ENCODE assay signal across 8 mouse cellular contexts in genomic region chr3:79531581-79532271, GRCm38 (mm10). TPM values are rescaled to one million over a fixed set of nuclear protein-coding genes. Genes with fewer than 3 reads are reported as not detected.
DNase-seq lines count a peak whose midpoint lies in the region; ATAC-seq and TF ChIP-seq lines count a peak whose summit lies in the region.

No protein-coding gene starts in this region.

- dilution Hi-C loops in CH12.LX (cut with MboI; ENCODE audit: extremely low pct_ligation_motif_present, extremely low pct_unique_long_range_greater_than_20kb, low sequenced_read_pairs), result no loop called here

- peaks cover 0 to 14% of the 10 kb centered on the region in 2 experiments; a peak in 2 of 4 replicates for H3K4me1 ChIP-seq in CH12.LX (ENCODE audit: control insufficient read depth in 1 of 2, insufficient read depth in 2 of 2)
- peaks cover 48% of the 10 kb centered on the region for H3K4me1 ChIP-seq in heart, embryonic 12.5 days (replicated peaks)
- H3K4me1 ChIP-seq in midbrain, embryonic 13.5 days (replicated peaks), result no peaks in the 10 kb centered on the region; the same call in 1 of the 2 replicates

- TF ChIP-seq EP300 in CH12.LX (IDR thresholded peaks at IDR 0.05; ENCODE audit: low read length), result no peak

- in situ Hi-C loops in CH12.LX (cut with MboI; ENCODE audit: low pct_ligation_motif_present, low pct_unique_long_range_greater_than_20kb, low sequenced_read_pairs), result no loop called here

- H3K27ac ChIP-seq in CH12.LX (ENCODE audit: insufficient read depth, low read depth), result no peak overlapping the region
- peak overlapping the region; percentile 78 for H3K27ac ChIP-seq in heart, embryonic 12.5 days (ENCODE audit: poor library complexity, severe bottlenecking)
- no peak overlapping the region for H3K27ac ChIP-seq in midbrain, embryonic 13.5 days

- no peak for TF ChIP-seq POLR2A in CH12.LX (IDR thresholded peaks at IDR 0.05; ENCODE audit: low read depth, low read length)

- no peaks in the 10 kb centered on the region for H3K36me3 ChIP-seq in CH12.LX (replicated peaks in 1 of 2; ENCODE audit: control insufficient read depth in 1 of 2, insufficient read depth in 1 of 2, low read length in 1 of 2)
- H3K36me3 ChIP-seq in heart, embryonic 12.5 days, result no peaks in the 10 kb centered on the region
- H3K36me3 ChIP-seq in midbrain, embryonic 13.5 days, result no peaks in the 10 kb centered on the region

- WGBS in heart, embryonic 12.5 days, result 27% methylated on average over 9 of the region's 9 CpGs
- 86% methylated on average over 9 of the region's 9 CpGs for WGBS in midbrain, embryonic 13.5 days

- H3K9ac ChIP-seq in CH12.LX (ENCODE audit: insufficient read depth, low read depth), result no peak overlapping the region
- H3K9ac ChIP-seq in heart, embryonic 12.5 days, result 0 out of 2 replicates have a peak overlapping the region, but pooled peaks have one; percentile 3
- no peak overlapping the region for H3K9ac ChIP-seq in midbrain, embryonic 13.5 days (replicated peaks)

- H3K27me3 ChIP-seq in CH12.LX (replicated peaks), result peaks cover 12% of the 10 kb centered on the region
- no peaks in the 10 kb centered on the region for H3K27me3 ChIP-seq in heart, embryonic 12.5 days (replicated peaks)
- H3K27me3 ChIP-seq in midbrain, embryonic 13.5 days, result no peaks in the 10 kb centered on the region

- TF ChIP-seq CTCF in CH12.LX (conservative IDR thresholded peaks at IDR 0.05 in 1 of 2, IDR thresholded peaks at IDR 0.05 in 1 of 2; ENCODE audit: low read depth in 2 of 2, low read length in 2 of 2), result no peak

- no peak; the same call in 1 of the 2 replicates for TF ChIP-seq RAD21 in CH12.LX (IDR thresholded peaks at IDR 0.05; ENCODE audit: low read depth, low read length)

- peak; percentile 77 for ATAC-seq in heart, embryonic 12.5 days (ENCODE audit: insufficient number of reproducible peaks, low FRiP score)
- ATAC-seq in megakaryocyte, adult 5-6 weeks (ENCODE audit: poor library complexity, severe bottlenecking), result peak; percentile 88
- no peak for ATAC-seq in midbrain, embryonic 13.5 days

- no peak overlapping the region for H3K4me2 ChIP-seq in CH12.LX (ENCODE audit: insufficient read depth, low read depth, poor library complexity, severe bottlenecking)
- peak overlapping the region; percentile 53 for H3K4me2 ChIP-seq in heart, embryonic 12.5 days
- no peak overlapping the region for H3K4me2 ChIP-seq in midbrain, embryonic 13.5 days (replicated peaks)

- H3K79me2 ChIP-seq in CH12.LX (replicated peaks; ENCODE audit: control insufficient read depth, extremely low read depth, insufficient read depth, poor library complexity, severe bottlenecking), result no peaks in the 10 kb centered on the region

- peak; percentile 80 for DNase-seq in CH12.LX (ENCODE audit: extremely low read depth)
- peak; percentile 84 for DNase-seq in ZHBTc4 (ENCODE audit: low read depth, low spot score)
- peak; percentile 41 for DNase-seq in layer of hippocampus, adult 9-10 months (ENCODE audit: low spot score)
- DNase-seq in gastrocnemius, postnatal 4 days (ENCODE audit: low spot score in 2 of 2), result no peak
- DNase-seq in ovary, postnatal 14 days (ENCODE audit: low spot score), result no peak

- no peaks in the 10 kb centered on the region for H3K9me3 ChIP-seq in CH12.LX (replicated peaks; ENCODE audit: low read length)
- no peaks in the 10 kb centered on the region for H3K9me3 ChIP-seq in heart, embryonic 12.5 days (replicated peaks)
- no peaks in the 10 kb centered on the region for H3K9me3 ChIP-seq in midbrain, embryonic 13.5 days

- no peak overlapping the region for H3K4me3 ChIP-seq in CH12.LX (replicated peaks in 1 of 3; ENCODE audit: low read depth in 2 of 3, low read length in 2 of 3, poor library complexity in 1 of 3)
- H3K4me3 ChIP-seq in heart, embryonic 12.5 days, result no peak overlapping the region; the same call in 1 of the 2 replicates
- no peak overlapping the region for H3K4me3 ChIP-seq in midbrain, embryonic 13.5 days (replicated peaks)

TF ChIP-seq in CH12.LX, 34 proteins besides CTCF, POLR2A, EP300 and RAD21:
- TF ChIP-seq ZNF384 (IDR thresholded peaks at IDR 0.05; ENCODE audit: low read depth, low read length) (no peak), ZKSCAN1 (IDR thresholded peaks at IDR 0.05; ENCODE audit: borderline replicate concordance, low read depth, low read length) (no peak), MAFK (IDR thresholded peaks at IDR 0.05; ENCODE audit: insufficient replicate concordance, low read length) (no peak), ZMIZ1 (IDR thresholded peaks at IDR 0.05; ENCODE audit: low read depth, low read length) (no peak), NELFE (IDR thresholded peaks at IDR 0.05; ENCODE audit: low read depth, low read length) (no peak), BHLHE40 (IDR thresholded peaks at IDR 0.05; ENCODE audit: low read depth, low read length) (peak; percentile 81), KAT2A (IDR thresholded peaks at IDR 0.05; ENCODE audit: insufficient replicate concordance, low read length) (no peak), RCOR1 (conservative IDR thresholded peaks at IDR 0.05; ENCODE audit: low read depth, low read length) (no peak)

RNA-seq across cellular contexts. Expression of gene Fnip2, which starts 35.9 kb away (rescaled TPM):
- total RNA-seq in CH12.LX (2012; rRNA removed) (0.21 and 0.34 TPM in 2 replicates), CH12.LX (2014; rRNA removed) (0.31 and 0.41 TPM in 2 replicates)
- 0.71 and 1.00 TPM in 2 replicates for polyA plus RNA-seq in CH12.LX (2012; ENCODE audit: insufficient read length, low read depth)
- 5.3 and 6.3 TPM in 2 replicates for polyA plus RNA-seq in heart, embryonic 12.5 days (2016; fragmentation: Nextera tagmentation; extraction: Ambion mirVana)
- 17.9 and 21.3 TPM in 2 replicates for total RNA-seq in megakaryocyte, adult 5-6 weeks (2015)
- total RNA-seq in megakaryocyte, adult 5-6 weeks (2017), result 16.4 and 17.1 TPM in 2 replicates
- polyA plus RNA-seq in midbrain, embryonic 13.5 days (2015; fragmentation: Nextera tagmentation; extraction: Ambion mirVana), result 6.1 and 6.2 TPM in 2 replicates
- total RNA-seq in gastrocnemius, postnatal 4 days (2021), result 10 to 100 TPM; 10.3 to 10.6 TPM

RNA-seq across cellular contexts. Expression of gene Ppid, which starts 59.4 kb away (rescaled TPM):
- total RNA-seq in CH12.LX (2012; rRNA removed), result 129 and 190 TPM in 2 replicates
- 438 and 542 TPM in 2 replicates for total RNA-seq in CH12.LX (2014; rRNA removed)
- 335 and 389 TPM in 2 replicates for polyA plus RNA-seq in CH12.LX (2012; ENCODE audit: insufficient read length, low read depth)
- polyA plus RNA-seq in heart, embryonic 12.5 days (2016; fragmentation: Nextera tagmentation; extraction: Ambion mirVana), result 121 and 122 TPM in 2 replicates
- 61.9 and 62.0 TPM in 2 replicates for total RNA-seq in megakaryocyte, adult 5-6 weeks (2015)
- 80.3 and 85.5 TPM in 2 replicates for total RNA-seq in megakaryocyte, adult 5-6 weeks (2017)
- 149 and 154 TPM in 2 replicates for polyA plus RNA-seq in midbrain, embryonic 13.5 days (2015; fragmentation: Nextera tagmentation; extraction: Ambion mirVana)
- total RNA-seq in gastrocnemius, postnatal 4 days (2021), result 10 to 100 TPM; 41.1 to 42.5 TPM

Comparison
In these comparisons a context has a peak if more than half of its experiments do, and no peak if none do; other contexts are left out.
1. DNase-seq: peak in CH12.LX (single experiment), ZHBTc4 (single experiment) and layer of hippocampus, adult 9-10 months (single experiment); none in gastrocnemius, postnatal 4 days (0 of 2) and ovary, postnatal 14 days (single experiment).
2. RNA of gene Fnip2, which starts 35.9 kb away (total RNA-seq): 16.4 to 21.3 TPM in megakaryocyte, adult 5-6 weeks and 10.3 to 10.6 TPM in gastrocnemius, postnatal 4 days; 0.21 to 0.41 TPM in CH12.LX; every median in the first group is over 4 times any median in the second.